Mouse (Mus musculus) kidney, embryonic 16.5 days (tissue): ENCODE results near the gene Gm20431. TPM values are rescaled to one million over a fixed set of nuclear protein-coding genes. Genes with fewer than 3 reads are reported as not detected.

Experiments
- ATAC-seq: fragments of 200-750 bp; cut with Nextera tagmentation; 2 replicates; pipeline ENCODE4 v1.8.0; 2017; ENCODE audit warnings: moderate TSS enrichment; ENCODE audit not compliant: low FRiP score, low TSS enrichment
- H3K27ac ChIP-seq: fragments of 300-500 bp; sonication (generic); 2 replicates; pipeline ENCODE4 v1.5.1; 2014; ENCODE audit warnings: low read length
- H3K27me3 ChIP-seq: fragments of 300-500 bp; sonication (generic); 2 replicates; pipeline ENCODE4 v1.6.1; 2014; ENCODE audit warnings: low read length, control low read depth, mixed read lengths; ENCODE audit not compliant: insufficient read depth
- H3K36me3 ChIP-seq: fragments of 300-500 bp; sonication (generic); 2 replicates; pipeline ENCODE4 v1.6.1; 2014; ENCODE audit warnings: low read length, control low read depth, mixed read lengths; ENCODE audit not compliant: insufficient read depth
- H3K4me1 ChIP-seq: fragments of 300-500 bp; sonication (generic); 2 replicates; pipeline ENCODE4 v1.6.1; 2014; ENCODE audit warnings: low read length, control low read depth, mixed read lengths; ENCODE audit not compliant: insufficient read depth
- H3K4me2 ChIP-seq: fragments of 300-500 bp; sonication (generic); replicated peaks from 2 replicates; pipeline ENCODE4 v1.6.1; 2014; ENCODE audit warnings: low read depth, low read length
- H3K4me3 ChIP-seq: fragments of 300-500 bp; sonication (generic); 2 replicates; pipeline ENCODE4 v1.5.1; 2014; ENCODE audit warnings: mild to moderate bottlenecking, low read length
- H3K9ac ChIP-seq: fragments of 300-500 bp; sonication (generic); replicated peaks from 2 replicates; pipeline ENCODE4 v1.6.1; 2014; ENCODE audit warnings: low read length
- H3K9me3 ChIP-seq: fragments of 300-500 bp; sonication (generic); 2 replicates; pipeline ENCODE4 v1.6.1; 2016; ENCODE audit warnings: low read length, control low read depth
- WGBS: fragments of 180-500 bp; shearing (Covaris S2); extraction: QIAGEN DNeasy Blood & Tissue Kit; methylation state at CpG from one replicate; pipeline ENCODE4 v1.1.7; 2014; 5-methylcytosine and 5-hydroxymethylcytosine counted together
- polyA plus RNA-seq: library from polyadenylated mRNA; unstranded; fragments of >200 nt; fragmentation: Nextera tagmentation; extraction: Ambion mirVana; gene quantifications from 2 replicates; pipeline ENCODE4 v1.2.1, GENCODE M21; 2015

Gene Gm20431
- polyA plus RNA-seq, 1 experiment from 2014 or later: 1.3 TPM

GRCm38 (mm10) chr2:167585273-167585672 lies 76.0 kb downstream of the Gm20431 start:
- Histone ChIP-seq H3K9me3 (no peaks in the 10 kb centered on the region), H3K27me3 (no peaks in the 10 kb centered on the region), H3K4me2 (no peak overlapping the region), H3K36me3 (no peaks in the 10 kb centered on the region), H3K9ac (no peak overlapping the region), H3K4me1 (peaks cover 54% of the 10 kb centered on the region), H3K4me3 (no peak overlapping the region), H3K27ac (peak overlapping the region; percentile 52; the same call in 1 of the 2 replicates)
- ATAC-seq: no peak
- 31% methylated on average over 2 of the region's 2 CpGs for WGBS

- peak; percentile 72 for ATAC-seq
- Histone ChIP-seq H3K4me3 (no peak overlapping the region), H3K4me1 (peaks cover 47% of the 10 kb centered on the region), H3K9me3 (no peaks in the 10 kb centered on the region), H3K27me3 (no peaks in the 10 kb centered on the region), H3K9ac (peak overlapping the region; percentile 29), H3K27ac (peak overlapping the region; percentile 87), H3K36me3 (no peaks in the 10 kb centered on the region), H3K4me2 (no peak overlapping the region)
- 17% methylated on average over 10 of the region's 10 CpGs for WGBS
These were observed 77.9 kb downstream of the Gm20431 start for GRCm38 (mm10) chr2:167583161-167583952.

- no peak overlapping the region for H3K4me3 ChIP-seq
- WGBS: 54% methylated on average over 5 of the region's 5 CpGs
- no peak for ATAC-seq
These were observed 82.8 kb downstream of the Gm20431 start for GRCm38 (mm10) chr2:167578521-167578920.

GRCm38 (mm10) chr2:167577186-167577785 lies 84.0 kb downstream of the Gm20431 start:
- no peaks in the 10 kb centered on the region for H3K27me3 ChIP-seq
- H3K9me3 ChIP-seq: no peaks in the 10 kb centered on the region
- no peaks in the 10 kb centered on the region for H3K36me3 ChIP-seq
- H3K4me3 ChIP-seq: no peak overlapping the region
- H3K4me2 ChIP-seq: no peak overlapping the region
- ATAC-seq: no peak
- H3K9ac ChIP-seq: no peak overlapping the region
- peaks cover 7% of the 10 kb centered on the region for H3K4me1 ChIP-seq
- no peak overlapping the region for H3K27ac ChIP-seq
- WGBS: 48% methylated on average over 9 of the region's 9 CpGs

More at GRCm38 (mm10) chr2:167578521-167578920, 82.8 kb downstream of the Gm20431 start:
- H3K9ac ChIP-seq: 0 out of 2 replicates have a peak overlapping the region, but pooled peaks have one; percentile 10
- H3K27me3 ChIP-seq: no peaks in the 10 kb centered on the region
- H3K9me3 ChIP-seq: no peaks in the 10 kb centered on the region
- peaks cover 16% of the 10 kb centered on the region for H3K4me1 ChIP-seq
- H3K4me2 ChIP-seq: no peak overlapping the region
- no peaks in the 10 kb centered on the region for H3K36me3 ChIP-seq
- 0 out of 2 replicates have a peak overlapping the region, but pooled peaks have one; percentile 7 for H3K27ac ChIP-seq

- Histone ChIP-seq H3K27ac (no peak overlapping the region), H3K4me3 (no peak overlapping the region), H3K9ac (no peak overlapping the region), H3K4me1 (peaks cover 7% of the 10 kb centered on the region), H3K36me3 (no peaks in the 10 kb centered on the region), H3K4me2 (no peak overlapping the region), H3K9me3 (no peaks in the 10 kb centered on the region), H3K27me3 (no peaks in the 10 kb centered on the region)
- WGBS: 73% methylated on average over 8 of the region's 8 CpGs
- no peak for ATAC-seq
These were observed 85.1 kb downstream of the Gm20431 start for GRCm38 (mm10) chr2:167576121-167576620.

GRCm38 (mm10) chr2:167575581-167575980 lies 85.7 kb downstream of the Gm20431 start:
- Histone ChIP-seq H3K9ac (no peak overlapping the region), H3K36me3 (no peaks in the 10 kb centered on the region), H3K27ac (no peak overlapping the region), H3K9me3 (no peaks in the 10 kb centered on the region), H3K27me3 (no peaks in the 10 kb centered on the region), H3K4me3 (no peak overlapping the region), H3K4me2 (no peak overlapping the region), H3K4me1 (peaks cover 7% of the 10 kb centered on the region)
- WGBS: 81% methylated on average over 7 of the region's 7 CpGs
- ATAC-seq: no peak

GRCm38 (mm10) chr2:167574814-167575213 lies 86.5 kb downstream of the Gm20431 start:
- WGBS: 59% methylated on average over 9 of the region's 9 CpGs
- H3K4me3 ChIP-seq: no peak overlapping the region
- H3K27me3 ChIP-seq: no peaks in the 10 kb centered on the region
- H3K4me1 ChIP-seq: peaks cover 7% of the 10 kb centered on the region
- H3K27ac ChIP-seq: no peak overlapping the region
- H3K9me3 ChIP-seq: no peaks in the 10 kb centered on the region
- no peak for ATAC-seq
- no peak overlapping the region for H3K9ac ChIP-seq
- no peaks in the 10 kb centered on the region for H3K36me3 ChIP-seq
- H3K4me2 ChIP-seq: no peak overlapping the region

GRCm38 (mm10) chr2:167571442-167572220 lies 89.7 kb downstream of the Gm20431 start:
- no peaks in the 10 kb centered on the region for H3K36me3 ChIP-seq
- H3K27me3 ChIP-seq: no peaks in the 10 kb centered on the region
- H3K9me3 ChIP-seq: no peaks in the 10 kb centered on the region
- H3K27ac ChIP-seq: no peak overlapping the region
- H3K4me1 ChIP-seq: peaks cover 11% of the 10 kb centered on the region
- no peak overlapping the region for H3K9ac ChIP-seq
- no peak for ATAC-seq
- H3K4me3 ChIP-seq: no peak overlapping the region
- WGBS: 76% methylated on average over 18 of the region's 18 CpGs
- no peak overlapping the region for H3K4me2 ChIP-seq

- no peaks in the 10 kb centered on the region for H3K27me3 ChIP-seq
- ATAC-seq: no peak
- H3K9ac ChIP-seq: no peak overlapping the region
- H3K4me1 ChIP-seq: peaks cover 14% of the 10 kb centered on the region
- WGBS: 86% methylated on average over 6 of the region's 6 CpGs
- no peaks in the 10 kb centered on the region for H3K36me3 ChIP-seq
- H3K9me3 ChIP-seq: no peaks in the 10 kb centered on the region
- H3K27ac ChIP-seq: no peak overlapping the region
- H3K4me3 ChIP-seq: no peak overlapping the region
- H3K4me2 ChIP-seq: no peak overlapping the region
These were observed 90.5 kb downstream of the Gm20431 start for GRCm38 (mm10) chr2:167570815-167571214.
